Mouse (Mus musculus) stomach, postnatal 0 days (tissue): ENCODE measurements around the gene Il3.

Experiments used
- CTCF ChIP-seq: IDR thresholded peaks from 2 replicates; pipeline ENCODE4 v1.5.1; 2016; ENCODE audit warnings: antibody characterized with exemption, low read depth, mild to moderate bottlenecking, moderate library complexity
- EP300 ChIP-seq: optimal IDR thresholded peaks from 2 replicates; pipeline ENCODE3; 2016; ENCODE audit warnings: antibody characterized with exemption

GRCm38 (mm10) chr11:54292163-54292562 lies 25.1 kb upstream of the Il3 start:
- no peak for TF ChIP-seq CTCF
- no peak for TF ChIP-seq EP300
